Mouse (Mus musculus): ENCODE measurements around the gene Snx32. TPM values are rescaled to one million over a fixed set of nuclear protein-coding genes. Genes with fewer than 3 reads are reported as not detected.

Gene Snx32
- polyA plus RNA-seq, 1 experiment from 2014 or later: 17.9 TPM

- no peaks in the 10 kb centered on the region for H3K36me3 ChIP-seq (ENCODE audit: control insufficient read depth, insufficient read depth, low read length)
- DNase-seq (ENCODE audit: low spot score, missing footprints) (no peak), ATAC-seq (ENCODE audit: low FRiP score) (no peak)
- H3K4me2 ChIP-seq: no peak overlapping the region
- H3K9me3 ChIP-seq (ENCODE audit: control insufficient read depth, low read length): no peaks in the 10 kb centered on the region
- H3K4me3 ChIP-seq (ENCODE audit: low read depth, low read length): no peak overlapping the region
- H3K27me3 ChIP-seq (ENCODE audit: control insufficient read depth, insufficient read depth, low read length): no peaks in the 10 kb centered on the region
- no peak overlapping the region for H3K27ac ChIP-seq (ENCODE audit: low read depth, low read length)
- H3K9ac ChIP-seq (ENCODE audit: low read length): no peak overlapping the region
- WGBS: 72% methylated on average over 7 of the region's 7 CpGs
- H3K4me1 ChIP-seq (ENCODE audit: control insufficient read depth, insufficient read depth, low read length): peaks cover under 1% of the 10 kb centered on the region
Measured at GRCm38 (mm10) chr19:5515840-5516777, 5.8 kb upstream of the Snx32 start.

- H3K9ac ChIP-seq (ENCODE audit: low read length): no peak overlapping the region
- DNase-seq (ENCODE audit: low spot score, missing footprints): no peak
Measured at GRCm38 (mm10) chr19:5513005-5513349, 2.6 kb upstream of the Snx32 start.

GRCm38 (mm10) chr19:5512091-5513004, 2.0 kb upstream of the Snx32 start:
- 87% methylated on average over 12 of the region's 12 CpGs for WGBS
- no peak overlapping the region for H3K4me2 ChIP-seq
- no peak overlapping the region for H3K27ac ChIP-seq (ENCODE audit: low read depth, low read length)

More at GRCm38 (mm10) chr19:5513005-5513349, 2.6 kb upstream of the Snx32 start:
- peaks cover 12% of the 10 kb centered on the region for H3K4me1 ChIP-seq (ENCODE audit: control insufficient read depth, insufficient read depth, low read length)
- no peak overlapping the region for H3K27ac ChIP-seq (ENCODE audit: low read depth, low read length)
- no peak overlapping the region for H3K4me2 ChIP-seq
- no peaks in the 10 kb centered on the region for H3K27me3 ChIP-seq (ENCODE audit: control insufficient read depth, insufficient read depth, low read length)
- ATAC-seq (ENCODE audit: low FRiP score): no peak
- no peak overlapping the region for H3K4me3 ChIP-seq (ENCODE audit: low read depth, low read length)
- peaks cover 3% of the 10 kb centered on the region; the same call in 1 of the 2 replicates for H3K9me3 ChIP-seq (ENCODE audit: control insufficient read depth, low read length)
- no peaks in the 10 kb centered on the region for H3K36me3 ChIP-seq (ENCODE audit: control insufficient read depth, insufficient read depth, low read length)
- WGBS: 88% methylated on average over 3 of the region's 3 CpGs

GRCm38 (mm10) chr19:5511074-5511632, 815 bp upstream of the Snx32 start:
- peak overlapping the region; percentile 72 for H3K4me2 ChIP-seq
- WGBS: 51% methylated on average over 15 of the region's 15 CpGs
- DNase-seq (ENCODE audit: low spot score, missing footprints) (no peak), ATAC-seq (ENCODE audit: low FRiP score) (no peak)
- H3K4me3 ChIP-seq (ENCODE audit: low read depth, low read length): peak overlapping the region; percentile 42
- H3K36me3 ChIP-seq (ENCODE audit: control insufficient read depth, insufficient read depth, low read length): no peaks in the 10 kb centered on the region
- peak overlapping the region; percentile 68 for H3K9ac ChIP-seq (ENCODE audit: low read length)
- peaks cover 12% of the 10 kb centered on the region for H3K4me1 ChIP-seq (ENCODE audit: control insufficient read depth, insufficient read depth, low read length)
- peaks cover 3% of the 10 kb centered on the region; the same call in 1 of the 2 replicates for H3K9me3 ChIP-seq (ENCODE audit: control insufficient read depth, low read length)
- H3K27me3 ChIP-seq (ENCODE audit: control insufficient read depth, insufficient read depth, low read length): no peaks in the 10 kb centered on the region
- H3K27ac ChIP-seq (ENCODE audit: low read depth, low read length): no peak overlapping the region

More at GRCm38 (mm10) chr19:5512091-5513004, 2.0 kb upstream of the Snx32 start:
- ATAC-seq (ENCODE audit: low FRiP score) (no peak), DNase-seq (ENCODE audit: low spot score, missing footprints) (no peak)
- H3K9ac ChIP-seq (ENCODE audit: low read length): no peak overlapping the region
- no peaks in the 10 kb centered on the region for H3K36me3 ChIP-seq (ENCODE audit: control insufficient read depth, insufficient read depth, low read length)
- H3K4me1 ChIP-seq (ENCODE audit: control insufficient read depth, insufficient read depth, low read length): peaks cover 12% of the 10 kb centered on the region
- no peaks in the 10 kb centered on the region for H3K27me3 ChIP-seq (ENCODE audit: control insufficient read depth, insufficient read depth, low read length)
- H3K4me3 ChIP-seq (ENCODE audit: low read depth, low read length): no peak overlapping the region
- peaks cover 3% of the 10 kb centered on the region; the same call in 1 of the 2 replicates for H3K9me3 ChIP-seq (ENCODE audit: control insufficient read depth, low read length)

GRCm38 (mm10) chr19:5503687-5504086, 6.7 kb downstream of the Snx32 start, which contains the start of gene 1700020D05Rik:
TSS of gene 1700020D05Rik (minus strand) at chr19:5503787.
- 51% methylated on average over 17 of the region's 17 CpGs for WGBS
- Histone ChIP-seq H3K9ac (ENCODE audit: low read length) (no peak within 1 kb of the TSS), H3K4me3 (ENCODE audit: low read depth, low read length) (no peak within 1 kb of the TSS), H3K36me3 (ENCODE audit: control insufficient read depth, insufficient read depth, low read length) (no peaks in the 10 kb centered on the region), H3K9me3 (ENCODE audit: control insufficient read depth, low read length) (no peaks in the 10 kb centered on the region), H3K27me3 (ENCODE audit: control insufficient read depth, insufficient read depth, low read length) (no peaks in the 10 kb centered on the region), H3K4me2 (no peak within 1 kb of the TSS), H3K27ac (ENCODE audit: low read depth, low read length) (no peak within 1 kb of the TSS), H3K4me1 (ENCODE audit: control insufficient read depth, insufficient read depth, low read length) (no peaks in the 10 kb centered on the region)
- DNase-seq (ENCODE audit: low spot score, missing footprints) (no peak), ATAC-seq (ENCODE audit: low FRiP score) (no peak)

- Histone ChIP-seq H3K36me3 (ENCODE audit: control insufficient read depth, insufficient read depth, low read length) (peaks cover 2% of the 10 kb centered on the region; the same call in 1 of the 2 replicates), H3K9ac (ENCODE audit: low read length) (no peak overlapping the region), H3K27me3 (ENCODE audit: control insufficient read depth, insufficient read depth, low read length) (no peaks in the 10 kb centered on the region), H3K4me3 (ENCODE audit: low read depth, low read length) (no peak overlapping the region), H3K9me3 (ENCODE audit: control insufficient read depth, low read length) (no peaks in the 10 kb centered on the region), H3K4me2 (no peak overlapping the region), H3K27ac (ENCODE audit: low read depth, low read length) (no peak overlapping the region), H3K4me1 (ENCODE audit: control insufficient read depth, insufficient read depth, low read length) (no peaks in the 10 kb centered on the region)
- ATAC-seq (ENCODE audit: low FRiP score) (no peak), DNase-seq (ENCODE audit: low spot score, missing footprints) (no peak)
- WGBS: 95% methylated on average over 2 of the region's 2 CpGs
Measured at GRCm38 (mm10) chr19:5500330-5500875, 9.9 kb downstream of the Snx32 start.

GRCm38 (mm10) chr19:5496052-5496370, 14.3 kb downstream of the Snx32 start:
- Histone ChIP-seq H3K27me3 (ENCODE audit: control insufficient read depth, insufficient read depth, low read length) (no peaks in the 10 kb centered on the region), H3K27ac (ENCODE audit: low read depth, low read length) (no peak overlapping the region), H3K9me3 (ENCODE audit: control insufficient read depth, low read length) (no peaks in the 10 kb centered on the region), H3K9ac (ENCODE audit: low read length) (no peak overlapping the region), H3K4me1 (ENCODE audit: control insufficient read depth, insufficient read depth, low read length) (peaks cover 12% of the 10 kb centered on the region), H3K4me3 (ENCODE audit: low read depth, low read length) (no peak overlapping the region), H3K36me3 (ENCODE audit: control insufficient read depth, insufficient read depth, low read length) (peaks cover 14% of the 10 kb centered on the region), H3K4me2 (no peak overlapping the region)
- no peak for ATAC-seq (ENCODE audit: low FRiP score)
- DNase-seq (ENCODE audit: low spot score, missing footprints): no peak
- 92% methylated on average over 16 of the region's 16 CpGs for WGBS

GRCm38 (mm10) chr19:5495353-5496051, 14.8 kb downstream of the Snx32 start:
- H3K27ac ChIP-seq (ENCODE audit: low read depth, low read length): no peak overlapping the region
- 83% methylated on average over 12 of the region's 12 CpGs for WGBS

More at GRCm38 (mm10) chr19:5495353-5496051, 14.8 kb downstream of the Snx32 start:
- DNase-seq (ENCODE audit: low spot score, missing footprints): peak; percentile 89
- no peaks in the 10 kb centered on the region for H3K27me3 ChIP-seq (ENCODE audit: control insufficient read depth, insufficient read depth, low read length)
- H3K4me3 ChIP-seq (ENCODE audit: low read depth, low read length): no peak overlapping the region
- peaks cover 14% of the 10 kb centered on the region for H3K36me3 ChIP-seq (ENCODE audit: control insufficient read depth, insufficient read depth, low read length)
- ATAC-seq (ENCODE audit: low FRiP score): no peak
- H3K9me3 ChIP-seq (ENCODE audit: control insufficient read depth, low read length): no peaks in the 10 kb centered on the region
- peaks cover 12% of the 10 kb centered on the region for H3K4me1 ChIP-seq (ENCODE audit: control insufficient read depth, insufficient read depth, low read length)
- H3K9ac ChIP-seq (ENCODE audit: low read length): no peak overlapping the region
- H3K4me2 ChIP-seq: no peak overlapping the region
